8 mouse cellular contexts compared by ENCODE assay signal in genomic region chrX:95956497-95957293, GRCm38 (mm10). TPM values are rescaled to one million over a fixed set of nuclear protein-coding genes. Genes with fewer than 3 reads are reported as not detected.
DNase-seq lines count a peak whose midpoint lies in the region; ATAC-seq and TF ChIP-seq lines count a peak whose summit lies in the region.

Gene Las1l, minus strand, starts transcription at chrX:95956962.

- no peak for TF ChIP-seq CTCF in bone marrow macrophage, adult 2 months (IDR thresholded peaks at IDR 0.05; ENCODE audit: low read depth, low read length)
- TF ChIP-seq CTCF in embryonic fibroblast, embryonic 13.5 days (IDR thresholded peaks at IDR 0.05; ENCODE audit: borderline replicate concordance, insufficient read depth, low read length), result no peak

- peak within 1 kb of the TSS; percentile 54 for H3K4me2 ChIP-seq in kidney, embryonic 14.5 days (replicated peaks; ENCODE audit: low read depth, low read length)
- peak within 1 kb of the TSS; percentile 46 for H3K4me2 ChIP-seq in limb, embryonic 15.5 days

- H3K4me3 ChIP-seq in bone marrow macrophage, adult 2 months (ENCODE audit: insufficient read depth, low read length), result peak within 1 kb of the TSS; percentile 88
- peak within 1 kb of the TSS; percentile 83 for H3K4me3 ChIP-seq in embryonic fibroblast, embryonic 13.5 days (ENCODE audit: insufficient read depth, low read length)
- H3K4me3 ChIP-seq in kidney, embryonic 14.5 days (ENCODE audit: low read length), result peak within 1 kb of the TSS; percentile 55
- peak within 1 kb of the TSS; percentile 56 for H3K4me3 ChIP-seq in limb, embryonic 15.5 days

- WGBS in kidney, embryonic 14.5 days, result 24% methylated on average over 42 of the region's 42 CpGs
- WGBS in limb, embryonic 15.5 days, result 22% methylated on average over 42 of the region's 42 CpGs

- no peaks in the 10 kb centered on the region for H3K4me1 ChIP-seq in bone marrow macrophage, adult 2 months (ENCODE audit: control insufficient read depth, insufficient read depth, low read length)
- no peaks in the 10 kb centered on the region for H3K4me1 ChIP-seq in embryonic fibroblast, embryonic 13.5 days (ENCODE audit: control insufficient read depth, insufficient read depth, low read length)
- H3K4me1 ChIP-seq in kidney, embryonic 14.5 days (ENCODE audit: control insufficient read depth, insufficient read depth, low read length), result no peaks in the 10 kb centered on the region
- H3K4me1 ChIP-seq in limb, embryonic 15.5 days, result peaks cover 3% of the 10 kb centered on the region; the same call in 1 of the 2 replicates

- TF ChIP-seq POLR2A in bone marrow macrophage, adult 2 months (IDR thresholded peaks at IDR 0.05; ENCODE audit: borderline replicate concordance, low read depth, low read length), result no peak
- peak; percentile 95 for TF ChIP-seq POLR2A in embryonic fibroblast, embryonic 13.5 days (IDR thresholded peaks at IDR 0.05; ENCODE audit: low read depth, low read length)

- peak; percentile 92 for DNase-seq in A20 (ENCODE audit: low read depth, low spot score)
- peak; percentile 91 to 92 for DNase-seq in heart, adult 9 months (ENCODE audit: low spot score in 2 of 2)
- peak; percentile 79 to 81 for DNase-seq in monocyte, adult 2 months (ENCODE audit: low read depth in 1 of 2, low spot score in 2 of 2)
- DNase-seq in spleen, postnatal 36 days (ENCODE audit: low spot score in 2 of 2), result peak; percentile 88 to 91

- H3K9me3 ChIP-seq in kidney, embryonic 14.5 days (ENCODE audit: control insufficient read depth, low read length), result no peaks in the 10 kb centered on the region
- no peaks in the 10 kb centered on the region for H3K9me3 ChIP-seq in limb, embryonic 15.5 days

- H3K27me3 ChIP-seq in kidney, embryonic 14.5 days (ENCODE audit: control insufficient read depth, insufficient read depth, low read length), result no peaks in the 10 kb centered on the region
- H3K27me3 ChIP-seq in limb, embryonic 15.5 days, result no peaks in the 10 kb centered on the region

- peaks cover 3% of the 10 kb centered on the region; the same call in 1 of the 2 replicates for H3K36me3 ChIP-seq in kidney, embryonic 14.5 days (ENCODE audit: control insufficient read depth, insufficient read depth, low read length)
- H3K36me3 ChIP-seq in limb, embryonic 15.5 days, result peaks cover 6% of the 10 kb centered on the region

- H3K27ac ChIP-seq in bone marrow macrophage, adult 2 months (ENCODE audit: insufficient read depth, low read depth, low read length), result peak within 1 kb of the TSS; percentile 30
- H3K27ac ChIP-seq in embryonic fibroblast, embryonic 13.5 days (ENCODE audit: insufficient read depth, low read length), result no peak within 1 kb of the TSS; the same call in 1 of the 2 replicates
- no peak within 1 kb of the TSS for H3K27ac ChIP-seq in kidney, embryonic 14.5 days (ENCODE audit: low read depth, low read length)
- peak within 1 kb of the TSS; percentile 61; the same call in 1 of the 2 replicates for H3K27ac ChIP-seq in limb, embryonic 15.5 days

- H3K9ac ChIP-seq in kidney, embryonic 14.5 days (ENCODE audit: low read depth, low read length), result peak within 1 kb of the TSS; percentile 62
- H3K9ac ChIP-seq in limb, embryonic 15.5 days, result peak within 1 kb of the TSS; percentile 42

- ATAC-seq in kidney, embryonic 14.5 days (ENCODE audit: low FRiP score, low TSS enrichment), result peak; percentile 100
- ATAC-seq in limb, embryonic 15.5 days (ENCODE audit: insufficient number of reproducible peaks, low FRiP score, low TSS enrichment, low read depth), result peak; percentile 99

RNA-seq across cellular contexts. Expression of gene Las1l, which starts in this region (rescaled TPM):
- polyA plus RNA-seq in bone marrow macrophage, adult 2 months (2012; ENCODE audit: insufficient read depth, insufficient read length, missing spikeins), result 17.4 and 17.5 TPM in 2 replicates
- polyA plus RNA-seq in embryonic fibroblast, embryonic 13.5 days (2011; ENCODE audit: insufficient read length, low read depth, missing spikeins), result 40.1 and 54.5 TPM in 2 replicates
- polyA plus RNA-seq in kidney, embryonic 14.5 days (2014; fragmentation: Nextera tagmentation; extraction: Ambion mirVana), result 33.2 and 47.7 TPM in 2 replicates
- polyA plus RNA-seq in limb, embryonic 15.5 days (2015; fragmentation: Nextera tagmentation; extraction: Ambion mirVana), result 54.2 and 55.2 TPM in 2 replicates

Comparison
In these comparisons a context has a peak if more than half of its experiments do, and no peak if none do; other contexts are left out.
1. H3K27ac ChIP-seq: peak in bone marrow macrophage, adult 2 months (single experiment) and limb, embryonic 15.5 days (single experiment); none in embryonic fibroblast, embryonic 13.5 days (single experiment) and kidney, embryonic 14.5 days (single experiment).
2. Peak in every context shown above with its lines, with median percentiles within 50 percentile points of each other: DNase-seq and H3K4me3 ChIP-seq.